Mouse (Mus musculus) neural tube, embryonic 13.5 days (tissue): ENCODE measurements around the gene Apc2. TPM values are rescaled to one million over a fixed set of nuclear protein-coding genes. Genes with fewer than 3 reads are reported as not detected.
A peak's percentile ranks its signal among the peaks of the same experiment; 100 is the strongest.
"Not testable (repeated sequence)": the region's sequence is repeated elsewhere in the genome, so short reads cannot be mapped to it uniquely, and the experiment has no call there.

Experiments used
- ATAC-seq: fragments of 200-750 bp; cut with Nextera tagmentation; 2 replicates; pipeline ENCODE4 v1.8.0; 2017; ENCODE audit warnings: low read depth, mild to moderate bottlenecking, moderate TSS enrichment, moderate library complexity
- H3K27ac ChIP-seq: fragments of 300-500 bp; sonication (generic); replicated peaks from 2 replicates; pipeline ENCODE4 v1.5.1; 2015; ENCODE audit warnings: moderate library complexity, mild to moderate bottlenecking, inconsistent platforms
- H3K27me3 ChIP-seq: fragments of 300-500 bp; sonication (generic); 2 replicates; pipeline ENCODE4 v1.6.1; 2015; ENCODE audit warnings: mild to moderate bottlenecking, inconsistent platforms
- H3K36me3 ChIP-seq: fragments of 300-500 bp; sonication (generic); 2 replicates; pipeline ENCODE4 v1.6.1; 2015; ENCODE audit warnings: mild to moderate bottlenecking, inconsistent platforms
- H3K4me1 ChIP-seq: fragments of 300-500 bp; sonication (generic); replicated peaks from 2 replicates; pipeline ENCODE4 v1.6.1; 2015; ENCODE audit warnings: inconsistent platforms
- H3K4me2 ChIP-seq: fragments of 300-500 bp; sonication (generic); 2 replicates; pipeline ENCODE4 v1.6.1; 2015; ENCODE audit warnings: inconsistent platforms, mild to moderate bottlenecking, moderate library complexity
- H3K4me3 ChIP-seq: fragments of 300-500 bp; sonication (generic); 2 replicates; pipeline ENCODE4 v1.5.1; 2015; ENCODE audit warnings: mild to moderate bottlenecking, inconsistent platforms
- H3K9ac ChIP-seq: fragments of 300-500 bp; sonication (generic); 2 replicates; pipeline ENCODE4 v1.6.1; 2015; ENCODE audit warnings: moderate library complexity, mild to moderate bottlenecking, inconsistent platforms
- H3K9me3 ChIP-seq: fragments of 300-500 bp; sonication (generic); 2 replicates; pipeline ENCODE4 v1.6.1; 2016; ENCODE audit warnings: inconsistent platforms
- WGBS: fragments of 180-500 bp; shearing (Covaris S2); methylation state at CpG from one replicate; pipeline ENCODE4 v1.1.7; 2015; 5-methylcytosine and 5-hydroxymethylcytosine counted together
- polyA plus RNA-seq: library from polyadenylated mRNA; unstranded; fragments of >200 nt; fragmentation: Nextera tagmentation; extraction: Ambion mirVana; gene quantifications from 2 replicates; pipeline ENCODE4 v1.2.1, GENCODE M21; 2015

The Apc2 gene
- 153 and 156 TPM in 2 replicates for polyA plus RNA-seq

DNA sequence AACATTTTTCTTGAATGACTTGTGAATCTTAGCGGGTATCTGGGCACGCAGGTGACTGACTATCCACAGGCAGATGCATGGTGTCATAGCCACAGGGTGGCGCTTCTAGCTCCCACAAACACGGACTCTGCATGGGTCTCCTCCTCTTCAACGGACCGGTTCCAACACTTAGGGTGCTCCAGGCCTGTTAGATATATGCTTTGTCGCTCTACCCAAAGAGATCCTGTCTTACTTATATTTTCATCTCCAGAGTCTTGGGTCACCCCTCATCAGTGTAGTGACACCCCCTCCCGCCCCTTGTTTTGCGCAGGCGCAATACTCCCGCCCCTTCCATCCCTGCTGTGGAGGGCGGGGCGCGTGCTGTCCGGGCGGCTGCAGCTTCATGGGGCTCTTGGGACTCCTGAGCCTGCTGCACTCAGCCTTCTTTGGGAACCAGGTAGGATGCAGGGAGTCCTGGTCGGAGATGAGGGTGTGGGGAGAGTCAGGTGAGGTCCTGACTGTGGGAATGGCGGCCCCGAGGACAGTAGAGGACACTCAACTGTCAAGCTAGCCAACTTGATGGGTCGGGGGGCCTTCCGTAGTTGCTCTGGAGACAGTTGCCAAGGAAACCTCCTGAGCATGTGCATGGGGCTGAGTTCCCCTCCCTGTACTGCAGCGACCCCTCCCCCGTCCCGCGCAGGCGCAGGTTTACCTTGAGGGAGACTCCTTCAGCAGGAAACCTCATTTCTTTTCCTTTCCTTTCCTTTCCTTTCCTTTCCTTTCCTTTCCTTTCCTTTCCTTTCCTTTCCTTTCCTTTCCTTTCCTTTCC is at the start of gene Apc2:
TSS of gene Apc2 (plus strand) at position 360 of the 808 bp plus-strand sequence.
- H3K4me1 ChIP-seq: peaks cover 78% of the 10 kb centered on the region
- H3K27me3 ChIP-seq: no peaks in the 10 kb centered on the region
- WGBS: under 1% methylated on average over 26 of the region's 26 CpGs
- no peaks in the 10 kb centered on the region for H3K9me3 ChIP-seq
- peak within 1 kb of the TSS; percentile 100 for H3K9ac ChIP-seq
- H3K4me3 ChIP-seq: peak within 1 kb of the TSS; percentile 44
- peak within 1 kb of the TSS; percentile 97 for H3K27ac ChIP-seq
- H3K4me2 ChIP-seq: peak within 1 kb of the TSS; percentile 99
- ATAC-seq: peak; percentile 51
- H3K36me3 ChIP-seq: peaks cover 21% of the 10 kb centered on the region

GRCm38 (mm10) chr10:80247849-80248248 is 47.9 kb upstream of the Apc2 start:
- Histone ChIP-seq H3K27ac (no peak overlapping the region), H3K9me3 (no peaks in the 10 kb centered on the region), H3K4me3 (no peak overlapping the region), H3K9ac (no peak overlapping the region), H3K27me3 (no peaks in the 10 kb centered on the region), H3K4me1 (peaks cover 30% of the 10 kb centered on the region), H3K4me2 (no peak overlapping the region), H3K36me3 (peaks cover 18% of the 10 kb centered on the region)
- ATAC-seq: no peak
- WGBS: 55% methylated on average over 6 of the region's 6 CpGs

- not testable (repeated sequence) for H3K9me3 ChIP-seq, H3K27me3 ChIP-seq, H3K9ac ChIP-seq, ATAC-seq, H3K27ac ChIP-seq
- WGBS: 44% methylated on average over 3 of the region's 3 CpGs
- H3K36me3 ChIP-seq: peaks cover 18% of the 10 kb centered on the region
- H3K4me3 ChIP-seq: peak overlapping the region; percentile 78
- peak overlapping the region; percentile 97 for H3K4me2 ChIP-seq
- H3K4me1 ChIP-seq: peaks cover 30% of the 10 kb centered on the region
These were observed 47.3 kb upstream of the Apc2 start for GRCm38 (mm10) chr10:80248437-80248836.

DNA sequence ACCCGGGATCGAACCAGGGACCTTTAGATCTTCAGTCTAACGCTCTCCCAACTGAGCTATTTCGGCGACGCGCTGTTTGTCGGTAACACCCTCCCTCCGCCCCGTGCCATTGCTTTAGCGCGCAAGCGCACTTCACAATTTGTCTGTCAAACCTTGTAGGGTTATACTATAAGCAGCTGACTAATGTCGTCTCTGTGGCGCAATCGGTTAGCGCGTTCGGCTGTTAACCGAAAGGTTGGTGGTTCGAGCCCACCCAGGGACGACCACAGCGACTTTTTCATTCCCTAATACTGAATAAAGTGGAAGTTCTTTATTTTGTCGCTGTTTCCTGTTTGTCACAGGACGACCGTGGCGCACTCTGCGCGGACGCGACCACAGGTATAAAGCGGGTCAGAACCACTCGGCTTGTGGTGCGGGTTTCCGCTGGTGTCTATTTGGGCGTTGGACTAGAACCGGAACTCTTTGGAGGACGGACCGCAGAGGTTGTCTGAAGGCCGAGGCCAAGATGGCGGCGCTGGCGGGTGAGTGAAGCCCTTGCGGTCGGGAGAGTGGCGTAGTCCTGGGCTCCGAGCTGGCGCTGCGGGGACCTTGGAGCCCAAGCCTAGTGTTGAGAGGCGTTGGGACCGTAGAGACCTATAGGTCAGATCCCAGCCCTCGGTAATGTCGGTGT is 46.7 kb upstream of the Apc2 start, which contains the start of gene Ndufs7:
TSS of gene Ndufs7 (plus strand) at position 151 of the 670 bp plus-strand sequence.
- ATAC-seq: peak; percentile 86
- peaks cover 30% of the 10 kb centered on the region for H3K4me1 ChIP-seq
- peak within 1 kb of the TSS; percentile 97 for H3K4me2 ChIP-seq
- peak within 1 kb of the TSS; percentile 92 for H3K27ac ChIP-seq
- peak within 1 kb of the TSS; percentile 78 for H3K4me3 ChIP-seq
- peak within 1 kb of the TSS; percentile 88 for H3K9ac ChIP-seq
- no peaks in the 10 kb centered on the region for H3K9me3 ChIP-seq
- H3K27me3 ChIP-seq: no peaks in the 10 kb centered on the region
- under 1% methylated on average over 53 of the region's 53 CpGs for WGBS
- peaks cover 18% of the 10 kb centered on the region for H3K36me3 ChIP-seq

GRCm38 (mm10) chr10:80250059-80250458 is 45.7 kb upstream of the Apc2 start:
- Histone ChIP-seq H3K4me2 (peak overlapping the region; percentile 97), H3K4me3 (peak overlapping the region; percentile 78), H3K36me3 (peaks cover 24% of the 10 kb centered on the region), H3K9ac (peak overlapping the region; percentile 88), H3K27me3 (no peaks in the 10 kb centered on the region), H3K4me1 (peaks cover 30% of the 10 kb centered on the region), H3K9me3 (no peaks in the 10 kb centered on the region), H3K27ac (peak overlapping the region; percentile 92; the same call in 1 of the 2 replicates)
- no peak for ATAC-seq
- WGBS: 49% methylated on average over 2 of the region's 2 CpGs

GRCm38 (mm10) chr10:80250573-80250972 is 45.2 kb upstream of the Apc2 start:
- ATAC-seq: no peak
- WGBS: 90% methylated on average over 4 of the region's 4 CpGs
- 0 out of 2 replicates have a peak overlapping the region, but pooled peaks have one; percentile 88 for H3K9ac ChIP-seq
- H3K27ac ChIP-seq: no peak overlapping the region
- no peaks in the 10 kb centered on the region for H3K27me3 ChIP-seq
- H3K9me3 ChIP-seq: no peaks in the 10 kb centered on the region
- H3K4me1 ChIP-seq: peaks cover 25% of the 10 kb centered on the region
- peak overlapping the region; percentile 97 for H3K4me2 ChIP-seq
- peak overlapping the region; percentile 78 for H3K4me3 ChIP-seq
- H3K36me3 ChIP-seq: peaks cover 29% of the 10 kb centered on the region

- H3K4me3 ChIP-seq: no peak overlapping the region
- H3K9me3 ChIP-seq: no peaks in the 10 kb centered on the region
- no peak overlapping the region for H3K4me2 ChIP-seq
- no peaks in the 10 kb centered on the region for H3K27me3 ChIP-seq
- peaks cover 43% of the 10 kb centered on the region for H3K36me3 ChIP-seq
- H3K9ac ChIP-seq: no peak overlapping the region
- no peak overlapping the region for H3K27ac ChIP-seq
- peaks cover 32% of the 10 kb centered on the region for H3K4me1 ChIP-seq
- no peak for ATAC-seq
These were observed 43.8 kb upstream of the Apc2 start for GRCm38 (mm10) chr10:80252011-80252410.

- Histone ChIP-seq H3K27ac (no peak overlapping the region), H3K4me2 (no peak overlapping the region), H3K36me3 (peaks cover 48% of the 10 kb centered on the region), H3K9me3 (no peaks in the 10 kb centered on the region), H3K4me1 (peaks cover 31% of the 10 kb centered on the region), H3K4me3 (no peak overlapping the region), H3K9ac (no peak overlapping the region), H3K27me3 (no peaks in the 10 kb centered on the region)
- no peak for ATAC-seq
- 93% methylated on average over 11 of the region's 11 CpGs for WGBS
These were observed 43.1 kb upstream of the Apc2 start for GRCm38 (mm10) chr10:80252493-80253274.

DNA sequence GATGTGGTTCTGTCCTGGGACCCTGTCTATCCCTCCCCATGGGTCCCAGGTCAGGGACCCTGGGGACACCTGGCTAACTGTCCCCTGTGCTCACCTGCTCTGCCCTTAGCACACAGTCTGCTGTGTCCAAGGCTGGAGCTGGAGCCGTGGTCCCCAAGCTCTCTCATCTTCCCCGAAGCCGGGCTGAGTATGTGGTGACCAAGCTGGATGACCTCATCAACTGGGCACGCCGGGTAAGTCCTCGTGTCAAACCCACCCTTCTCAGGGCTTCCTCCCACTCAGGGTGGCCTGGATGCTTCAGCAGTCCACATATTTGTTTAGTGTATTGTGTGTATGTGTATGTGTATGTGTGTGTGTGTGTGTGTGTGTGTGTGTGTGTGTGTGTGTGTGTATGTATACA is 42.2 kb upstream of the Apc2 start:
- Histone ChIP-seq H3K9me3 (no peaks in the 10 kb centered on the region), H3K27ac (no peak overlapping the region), H3K4me3 (no peak overlapping the region), H3K36me3 (peaks cover 56% of the 10 kb centered on the region), H3K4me1 (peaks cover 28% of the 10 kb centered on the region), H3K27me3 (no peaks in the 10 kb centered on the region), H3K9ac (no peak overlapping the region), H3K4me2 (no peak overlapping the region)
- ATAC-seq: no peak
- 92% methylated on average over 6 of the region's 6 CpGs for WGBS

- WGBS: 96% methylated on average over 26 of the region's 26 CpGs
- no peak overlapping the region for H3K9ac ChIP-seq
- H3K4me2 ChIP-seq: no peak overlapping the region
- H3K27me3 ChIP-seq: no peaks in the 10 kb centered on the region
- peaks cover 65% of the 10 kb centered on the region for H3K36me3 ChIP-seq
- no peak overlapping the region for H3K4me3 ChIP-seq
- no peaks in the 10 kb centered on the region for H3K9me3 ChIP-seq
- no peak for ATAC-seq
- H3K27ac ChIP-seq: no peak overlapping the region
- peaks cover 38% of the 10 kb centered on the region for H3K4me1 ChIP-seq
These were observed 41.2 kb upstream of the Apc2 start for GRCm38 (mm10) chr10:80254331-80255297.
